In the genomic region with DNA sequence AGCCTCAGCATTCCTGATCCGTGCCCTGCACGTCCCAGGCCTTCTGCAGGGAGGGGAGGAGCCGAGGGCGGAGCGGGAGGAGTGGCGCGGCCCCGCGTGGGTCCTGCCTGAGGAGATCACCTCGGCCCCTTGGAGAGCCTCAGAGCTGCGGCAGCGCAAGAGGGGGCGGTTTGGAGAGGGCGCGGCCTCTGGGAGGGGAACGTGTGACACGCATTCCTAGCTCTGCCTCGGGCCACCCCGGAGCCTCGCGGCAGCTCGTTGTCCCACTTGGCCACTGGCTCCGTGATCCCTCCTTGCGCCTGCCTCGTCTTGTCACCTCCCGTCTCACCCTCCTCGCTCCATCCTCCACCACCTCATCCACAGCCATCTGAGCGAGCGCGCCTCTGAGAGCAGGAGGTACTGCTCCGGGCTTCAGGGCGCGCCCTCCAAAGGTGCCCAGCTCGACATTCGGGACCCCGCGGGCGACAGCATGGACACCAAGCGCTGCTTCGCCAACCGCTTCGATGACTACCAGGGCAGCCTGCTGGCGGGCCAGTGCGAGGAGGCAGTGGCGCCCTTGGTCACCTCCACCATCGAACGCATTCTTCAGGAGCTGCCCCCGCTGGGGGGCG, we compare ENCODE assay signal across 8 mouse cellular contexts. TPM values are rescaled to one million over a fixed set of nuclear protein-coding genes. Genes with fewer than 3 reads are reported as not detected.
A peak's percentile ranks its signal among the peaks of the same experiment; 100 is the strongest.
DNase-seq lines count a peak whose midpoint lies in the region; ATAC-seq and TF ChIP-seq lines count a peak whose summit lies in the region.

Gene Lancl3, plus strand, starts transcription at position 142 of the 611 bp plus-strand sequence.

- no peaks in the 10 kb centered on the region for H3K36me3 ChIP-seq in E14TG2a.4 (ENCODE audit: insufficient read depth, low read length)
- no peaks in the 10 kb centered on the region for H3K36me3 ChIP-seq in heart, embryonic 16.5 days (ENCODE audit: control insufficient read depth, insufficient read depth)
- H3K36me3 ChIP-seq in kidney, postnatal 0 days (ENCODE audit: insufficient read depth, low read length): no peaks in the 10 kb centered on the region

- ATAC-seq in heart, embryonic 16.5 days (replicated peaks; ENCODE audit: extremely low read depth, insufficient read depth, low FRiP score): peak; percentile 64
- peak; percentile 74 for ATAC-seq in kidney, postnatal 0 days (replicated peaks; ENCODE audit: low FRiP score, low read depth)

- H3K4me1 ChIP-seq in E14TG2a.4 (replicated peaks; ENCODE audit: low read depth, low read length): no peaks in the 10 kb centered on the region; the same call in 1 of the 2 replicates
- H3K4me1 ChIP-seq in heart, embryonic 16.5 days (ENCODE audit: control insufficient read depth, insufficient read depth, low read length): no peaks in the 10 kb centered on the region
- H3K4me1 ChIP-seq in kidney, postnatal 0 days (replicated peaks; ENCODE audit: insufficient read depth, low read length): no peaks in the 10 kb centered on the region

- H3K4me3 ChIP-seq in E14TG2a.4 (replicated peaks; ENCODE audit: low read length): peak within 1 kb of the TSS; percentile 76
- H3K4me3 ChIP-seq in heart, embryonic 16.5 days (ENCODE audit: low read length): peak within 1 kb of the TSS; percentile 58
- H3K4me3 ChIP-seq in kidney, postnatal 0 days (replicated peaks; ENCODE audit: low read depth, low read length): peak within 1 kb of the TSS; percentile 36

- H3K9ac ChIP-seq in heart, embryonic 16.5 days (ENCODE audit: low read length): peak within 1 kb of the TSS; percentile 66
- H3K9ac ChIP-seq in kidney, postnatal 0 days (ENCODE audit: low read depth, low read length): 0 out of 2 replicates have a peak within 1 kb of the TSS, but pooled peaks have one; percentile 37

- WGBS in heart, embryonic 16.5 days: 13% methylated on average over 39 of the region's 49 CpGs
- 22% methylated on average over 44 of the region's 49 CpGs for WGBS in kidney, postnatal 0 days

- peaks cover 27% of the 10 kb centered on the region for H3K27me3 ChIP-seq in E14TG2a.4 (ENCODE audit: insufficient read depth, low read length)
- H3K27me3 ChIP-seq in heart, embryonic 16.5 days (ENCODE audit: control insufficient read depth, insufficient read depth, low read length): no peaks in the 10 kb centered on the region; the same call in 1 of the 2 replicates
- no peaks in the 10 kb centered on the region for H3K27me3 ChIP-seq in kidney, postnatal 0 days (ENCODE audit: insufficient read depth, low read length)

- peak; percentile 36 to 37 for DNase-seq in adrenal gland, adult 18-20 months (ENCODE audit: low spot score in 2 of 2)
- DNase-seq in embryo, embryonic 11 days: peak; percentile 17
- peak; percentile 15 for DNase-seq in kidney, postnatal 0 days (ENCODE audit: low spot score)
- peak; percentile 21 for DNase-seq in lung, postnatal 36 days
- peak; percentile 22 for DNase-seq in right cerebral cortex, postnatal 4 days
- DNase-seq in layer of hippocampus, adult 9-11 months: no peak

- H3K9me3 ChIP-seq in E14TG2a.4 (ENCODE audit: low read length): no peaks in the 10 kb centered on the region
- H3K9me3 ChIP-seq in heart, embryonic 16.5 days (replicated peaks; ENCODE audit: control insufficient read depth, low read length): no peaks in the 10 kb centered on the region
- H3K9me3 ChIP-seq in kidney, postnatal 0 days (replicated peaks; ENCODE audit: low read length): no peaks in the 10 kb centered on the region

- no peak for TF ChIP-seq CTCF in E14TG2a.4 (conservative IDR thresholded peaks at IDR 0.05; ENCODE audit: low read length)
- TF ChIP-seq CTCF in kidney, postnatal 0 days (IDR thresholded peaks at IDR 0.05; ENCODE audit: low read depth): no peak

- no peak within 1 kb of the TSS; the same call in 1 of the 2 replicates for H3K27ac ChIP-seq in heart, embryonic 16.5 days (ENCODE audit: low read length)
- no peak within 1 kb of the TSS for H3K27ac ChIP-seq in kidney, postnatal 0 days

- H3K4me2 ChIP-seq in heart, embryonic 16.5 days (ENCODE audit: low read depth, low read length): peak within 1 kb of the TSS; percentile 80
- H3K4me2 ChIP-seq in kidney, postnatal 0 days (ENCODE audit: low read length): peak within 1 kb of the TSS; percentile 65

RNA-seq across cellular contexts. Expression of gene Lancl3, which starts in this region (rescaled TPM):
- total RNA-seq in adrenal gland, adult 18-20 months (2021): 1 to 10 TPM; 3.9 to 5.6 TPM
- 2.8 and 3.4 TPM in 2 replicates for polyA plus RNA-seq in heart, embryonic 16.5 days (2015; fragmentation: Nextera tagmentation; extraction: Ambion mirVana)
- 0.71 and 0.82 TPM in 2 replicates for polyA plus RNA-seq in kidney, postnatal 0 days (2015; fragmentation: Nextera tagmentation; extraction: Ambion mirVana)

Comparison
In these comparisons a context has a peak if more than half of its experiments do, and no peak if none do; other contexts are left out.
1. Peak in DNase-seq, ATAC-seq, H3K4me3 ChIP-seq, H3K9ac ChIP-seq and H3K4me2 ChIP-seq in kidney, postnatal 0 days; RNA of the gene not detected or under 1 TPM.